Mouse (Mus musculus) intestine, embryonic 15.5 days (tissue): ENCODE data around the gene Tmem120b. TPM values are rescaled to one million over a fixed set of nuclear protein-coding genes. Genes with fewer than 3 reads are reported as not detected.
"Not testable (repeated sequence)": the region's sequence is repeated elsewhere in the genome, so short reads cannot be mapped to it uniquely, and the experiment has no call there.

Experiments used
- ATAC-seq: fragments of 200-750 bp; cut with Nextera tagmentation; 2 replicates; pipeline ENCODE4 v1.8.0; 2017; ENCODE audit warnings: moderate TSS enrichment, moderate library complexity
- H3K27ac ChIP-seq: fragments of 300-500 bp; sonication (generic); 2 replicates; pipeline ENCODE4 v1.5.1; 2015; ENCODE audit warnings: mild to moderate bottlenecking, inconsistent platforms
- H3K27me3 ChIP-seq: fragments of 300-500 bp; sonication (generic); replicated peaks from 2 replicates; pipeline ENCODE4 v1.6.1; 2015; ENCODE audit warnings: inconsistent platforms
- H3K36me3 ChIP-seq: fragments of 300-500 bp; sonication (generic); 2 replicates; pipeline ENCODE4 v1.6.1; 2015; ENCODE audit warnings: inconsistent platforms
- H3K4me1 ChIP-seq: fragments of 300-500 bp; sonication (generic); replicated peaks from 2 replicates; pipeline ENCODE4 v1.6.1; 2015; ENCODE audit warnings: inconsistent platforms
- H3K4me2 ChIP-seq: fragments of 300-500 bp; sonication (generic); replicated peaks from 2 replicates; pipeline ENCODE4 v1.6.1; 2015; ENCODE audit warnings: mild to moderate bottlenecking, inconsistent platforms
- H3K4me3 ChIP-seq: fragments of 300-500 bp; sonication (generic); replicated peaks from 2 replicates; pipeline ENCODE4 v1.5.1; 2015; ENCODE audit warnings: inconsistent platforms
- H3K9ac ChIP-seq: fragments of 300-500 bp; sonication (generic); 2 replicates; pipeline ENCODE4 v1.6.1; 2015; ENCODE audit warnings: inconsistent platforms
- H3K9me3 ChIP-seq: fragments of 300-500 bp; sonication (generic); 2 replicates; pipeline ENCODE4 v1.6.1; 2016; ENCODE audit warnings: inconsistent platforms
- WGBS: fragments of 180-500 bp; shearing (Covaris S2); methylation state at CpG from one replicate; pipeline ENCODE4 v1.1.7; 2015; 5-methylcytosine and 5-hydroxymethylcytosine counted together
- polyA plus RNA-seq: library from polyadenylated mRNA; unstranded; fragments of >200 nt; fragmentation: Nextera tagmentation; extraction: Ambion mirVana; gene quantifications from 2 replicates; pipeline ENCODE4 v1.2.1, GENCODE M21; 2015

Gene Tmem120b
- polyA plus RNA-seq, 1 experiment from 2014 or later = 10.1 TPM

DNA sequence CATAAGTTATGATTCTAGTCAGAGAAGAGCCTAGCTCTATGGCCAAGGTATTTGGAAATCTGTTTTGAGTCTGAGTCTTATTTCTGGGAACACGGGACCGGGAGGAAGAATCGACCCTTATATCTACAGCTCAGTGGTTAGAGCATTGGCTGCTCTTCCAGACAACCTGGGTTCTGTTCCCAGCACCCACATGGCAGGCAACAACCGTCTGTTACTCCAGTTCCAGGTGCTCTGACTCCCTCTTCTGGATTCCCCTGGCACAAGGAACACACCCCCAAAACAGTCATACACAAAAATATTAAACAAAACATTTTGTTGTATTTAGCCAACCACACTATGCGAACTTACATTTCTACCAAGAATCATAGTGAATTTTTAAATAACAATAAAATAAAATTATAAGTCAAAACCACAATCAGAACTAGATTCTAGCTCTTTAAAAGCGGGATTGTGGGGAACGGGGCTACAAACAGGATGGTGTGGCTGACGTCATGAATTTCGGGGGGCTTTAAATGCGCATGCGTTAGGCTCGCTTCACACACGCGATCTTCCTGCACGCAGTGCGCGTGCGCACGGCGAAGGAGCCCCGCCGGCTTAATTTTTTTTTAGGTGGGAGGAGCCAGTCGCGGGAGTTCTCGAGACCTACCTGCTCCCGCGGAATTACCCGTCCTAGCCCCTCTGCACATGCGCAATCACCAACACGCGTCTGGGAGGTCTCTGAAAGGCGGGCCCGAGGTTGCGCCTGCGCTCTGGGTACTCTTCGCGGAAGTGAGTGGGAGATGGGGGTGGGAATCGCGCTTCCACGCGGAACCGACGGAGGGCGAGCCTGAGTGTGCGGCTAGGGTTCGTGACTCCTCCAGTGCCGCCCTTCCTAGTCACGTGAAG, 10.6 kb upstream of the Tmem120b start:
- peak overlapping the region; percentile 57 for H3K4me2 ChIP-seq
- H3K27ac ChIP-seq = peak overlapping the region; percentile 48; the same call in 1 of the 2 replicates
- H3K27me3 ChIP-seq = no peaks in the 10 kb centered on the region
- WGBS = 7% methylated on average over 48 of the region's 48 CpGs
- H3K36me3 ChIP-seq = no peaks in the 10 kb centered on the region
- peak overlapping the region; percentile 38 for H3K4me3 ChIP-seq
- ATAC-seq = peak; percentile 98
- no peaks in the 10 kb centered on the region for H3K9me3 ChIP-seq
- peaks cover 17% of the 10 kb centered on the region for H3K4me1 ChIP-seq
- peak overlapping the region; percentile 39 for H3K9ac ChIP-seq

DNA sequence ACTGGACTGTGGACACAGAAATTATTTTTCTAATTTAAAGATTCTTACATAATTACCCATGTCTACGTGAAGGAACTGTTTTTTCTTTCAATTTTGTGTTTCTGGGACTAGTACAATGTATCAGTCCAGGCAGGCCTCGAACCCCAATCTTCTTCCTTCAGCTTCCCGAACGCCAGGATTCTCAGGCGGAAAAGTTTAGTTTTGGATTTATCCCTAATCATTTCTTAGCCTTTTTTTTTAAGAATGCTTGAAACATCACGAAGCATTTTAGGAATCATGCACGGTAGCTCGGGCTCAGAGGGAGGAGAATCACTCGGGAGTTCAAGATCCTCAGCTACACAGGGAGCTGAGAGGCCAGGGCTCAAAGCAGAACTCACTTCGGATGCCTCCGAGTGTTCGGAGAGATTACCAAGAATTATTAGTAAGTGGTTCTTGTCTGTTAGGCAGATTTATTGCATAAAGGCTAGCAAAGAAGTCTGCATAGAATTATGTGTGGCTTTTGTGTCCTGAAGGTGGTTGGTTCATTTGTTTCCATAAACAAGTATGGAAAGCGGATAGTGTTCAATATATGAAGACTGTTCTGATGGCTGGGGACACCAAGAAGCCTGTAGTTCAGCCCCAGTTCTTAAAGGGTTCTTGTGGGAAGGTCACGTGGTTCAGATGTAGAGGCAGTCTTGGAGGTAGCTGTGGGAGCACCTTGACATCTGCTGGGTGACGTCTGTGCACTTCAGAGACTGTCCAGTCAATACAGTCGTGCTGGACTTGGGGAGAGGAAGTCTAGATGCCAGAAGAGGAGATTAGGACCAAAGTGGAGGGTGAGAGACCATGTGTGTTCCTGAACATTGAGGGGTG, 9.7 kb upstream of the Tmem120b start:
- Histone ChIP-seq H3K27me3 (no peaks in the 10 kb centered on the region), H3K4me2 (peak overlapping the region; percentile 57), H3K27ac (peak overlapping the region; percentile 48; the same call in 1 of the 2 replicates), H3K9ac (peak overlapping the region; percentile 39), H3K36me3 (no peaks in the 10 kb centered on the region), H3K4me3 (peak overlapping the region; percentile 38), H3K9me3 (no peaks in the 10 kb centered on the region), H3K4me1 (peaks cover 17% of the 10 kb centered on the region)
- no peak for ATAC-seq
- 32% methylated on average over 16 of the region's 16 CpGs for WGBS

DNA sequence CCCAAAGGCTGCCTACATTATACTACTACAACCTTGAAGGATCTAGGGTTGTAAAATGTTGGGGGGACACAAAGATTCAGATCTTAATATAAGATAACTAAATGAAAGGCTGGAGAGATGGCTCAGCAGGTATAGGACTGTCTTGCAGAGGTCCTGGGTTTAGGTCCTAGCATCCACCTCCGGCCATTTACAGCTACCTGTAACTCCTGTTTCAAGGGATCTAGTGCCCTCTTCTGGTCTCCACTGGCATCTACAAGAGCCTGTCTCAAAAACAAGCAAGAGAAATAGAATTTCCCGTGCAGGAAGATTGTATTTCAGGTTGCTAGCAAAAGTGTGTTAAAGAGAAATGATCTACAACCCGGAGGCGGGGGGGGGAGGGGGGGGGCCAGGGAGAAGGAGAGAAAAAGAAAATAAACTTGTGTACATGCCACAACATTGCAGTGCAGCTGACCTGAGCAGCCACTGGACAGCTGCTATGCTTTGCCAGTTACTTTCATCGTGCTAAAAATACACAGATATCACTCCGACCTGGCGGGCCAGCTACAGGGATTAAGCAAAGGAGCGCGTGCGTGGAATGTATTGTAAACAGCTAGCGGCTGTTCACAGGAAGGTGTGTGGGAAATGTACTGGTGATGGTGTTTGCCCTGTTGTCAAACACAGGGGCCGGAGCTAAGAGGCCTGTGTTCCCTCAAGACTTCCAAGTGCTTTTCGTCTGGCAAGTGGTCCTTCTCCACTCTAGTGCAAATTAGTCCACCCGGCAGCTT, 8.3 kb upstream of the Tmem120b start:
- ATAC-seq = peak; percentile 11; the same call in 1 of the 2 replicates
- Histone ChIP-seq H3K27me3 (no peaks in the 10 kb centered on the region), H3K4me2 (peak overlapping the region; percentile 28), H3K9ac (no peak overlapping the region), H3K4me3 (0 out of 2 replicates have a peak overlapping the region, but pooled peaks have one; percentile 10), H3K4me1 (peaks cover 17% of the 10 kb centered on the region), H3K27ac (peak overlapping the region; percentile 51), H3K9me3 (no peaks in the 10 kb centered on the region), H3K36me3 (no peaks in the 10 kb centered on the region)
- whole genome bisulfite sequencing = 13% methylated on average over 14 of the region's 14 CpGs

- no peaks in the 10 kb centered on the region for H3K36me3 ChIP-seq
- H3K27me3 ChIP-seq = no peaks in the 10 kb centered on the region
- 43% methylated on average over 9 of the region's 9 CpGs for WGBS
- peaks cover 17% of the 10 kb centered on the region for H3K4me1 ChIP-seq
- H3K4me3 ChIP-seq = no peak overlapping the region
- peak overlapping the region; percentile 40 for H3K27ac ChIP-seq
- H3K9me3 ChIP-seq = no peaks in the 10 kb centered on the region
- ATAC-seq = no peak
- H3K9ac ChIP-seq = 0 out of 2 replicates have a peak overlapping the region, but pooled peaks have one; percentile 11
- H3K4me2 ChIP-seq = peak overlapping the region; percentile 28
Measured at GRCm38 (mm10) chr5:123060706-123061401, 7.4 kb upstream of the Tmem120b start.

- H3K27me3 ChIP-seq, H3K9me3 ChIP-seq, H3K4me2 ChIP-seq, ATAC-seq, H3K36me3 ChIP-seq, H3K4me3 ChIP-seq, H3K9ac ChIP-seq, H3K27ac ChIP-seq: not testable (repeated sequence)
- 70% methylated on average over 6 of the region's 6 CpGs for WGBS
- H3K4me1 ChIP-seq = peaks cover 17% of the 10 kb centered on the region
Measured at GRCm38 (mm10) chr5:123061402-123061749, 6.8 kb upstream of the Tmem120b start.

DNA sequence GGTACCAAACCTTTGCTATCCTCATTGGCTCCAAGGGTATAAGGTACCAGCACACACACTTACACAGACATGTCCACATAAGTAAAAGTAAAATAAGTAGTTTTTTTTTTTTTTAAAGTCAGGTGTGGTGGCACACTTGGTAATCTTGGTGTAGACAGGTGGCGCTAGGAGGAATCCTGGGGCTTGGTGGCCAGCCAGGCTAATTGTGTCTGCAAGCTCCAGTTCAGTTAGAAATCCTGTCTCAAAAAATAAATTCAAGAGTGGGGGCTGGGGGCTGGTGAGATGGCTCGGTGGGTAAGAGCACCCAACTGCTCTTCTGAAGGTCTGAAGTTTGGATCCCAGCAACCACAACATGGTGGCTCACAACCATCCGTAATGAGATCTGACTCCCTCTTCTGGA, 5.1 kb upstream of the Tmem120b start:
- Histone ChIP-seq H3K27ac (no peak overlapping the region), H3K4me2 (no peak overlapping the region), H3K9ac (no peak overlapping the region), H3K27me3 (no peaks in the 10 kb centered on the region), H3K36me3 (no peaks in the 10 kb centered on the region), H3K4me1 (peaks cover 17% of the 10 kb centered on the region), H3K9me3 (no peaks in the 10 kb centered on the region), H3K4me3 (no peak overlapping the region)
- 81% methylated on average over 3 of the region's 3 CpGs for WGBS
- ATAC-seq = no peak

DNA sequence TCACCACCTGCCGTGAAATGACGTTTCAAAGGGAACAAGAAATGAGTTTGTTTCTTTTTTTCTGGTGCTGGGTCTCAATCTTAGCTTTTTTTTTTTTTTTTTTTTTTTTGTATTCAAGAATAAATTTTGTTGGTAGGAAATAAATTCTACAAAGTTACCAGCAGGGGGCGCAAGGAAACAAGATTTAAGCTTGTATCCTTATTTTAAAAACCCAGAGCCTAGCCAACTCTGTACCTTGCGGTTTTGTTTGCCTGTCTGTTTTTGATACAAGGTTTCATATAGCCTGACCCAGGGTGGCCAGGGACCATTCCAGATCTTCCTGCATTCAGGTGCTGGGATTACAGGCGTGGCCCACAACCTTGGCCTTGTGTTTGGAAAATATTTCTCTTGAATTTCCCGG, 4.0 kb upstream of the Tmem120b start:
- Histone ChIP-seq H3K4me1 (peaks cover 14% of the 10 kb centered on the region), H3K9ac (no peak overlapping the region), H3K9me3 (no peaks in the 10 kb centered on the region), H3K4me2 (no peak overlapping the region), H3K36me3 (no peaks in the 10 kb centered on the region), H3K27me3 (no peaks in the 10 kb centered on the region), H3K4me3 (no peak overlapping the region), H3K27ac (no peak overlapping the region)
- WGBS = 30% methylated on average over 6 of the region's 6 CpGs
- ATAC-seq = no peak

- Histone ChIP-seq H3K27ac (no peak overlapping the region), H3K9ac (no peak overlapping the region), H3K27me3 (no peaks in the 10 kb centered on the region), H3K9me3 (no peaks in the 10 kb centered on the region), H3K4me3 (no peak overlapping the region), H3K4me2 (no peak overlapping the region), H3K36me3 (no peaks in the 10 kb centered on the region), H3K4me1 (no peaks in the 10 kb centered on the region)
- 14% methylated on average over 6 of the region's 6 CpGs for WGBS
- ATAC-seq = peak; percentile 80
Measured at GRCm38 (mm10) chr5:123067395-123067995, 720 bp upstream of the Tmem120b start.

DNA sequence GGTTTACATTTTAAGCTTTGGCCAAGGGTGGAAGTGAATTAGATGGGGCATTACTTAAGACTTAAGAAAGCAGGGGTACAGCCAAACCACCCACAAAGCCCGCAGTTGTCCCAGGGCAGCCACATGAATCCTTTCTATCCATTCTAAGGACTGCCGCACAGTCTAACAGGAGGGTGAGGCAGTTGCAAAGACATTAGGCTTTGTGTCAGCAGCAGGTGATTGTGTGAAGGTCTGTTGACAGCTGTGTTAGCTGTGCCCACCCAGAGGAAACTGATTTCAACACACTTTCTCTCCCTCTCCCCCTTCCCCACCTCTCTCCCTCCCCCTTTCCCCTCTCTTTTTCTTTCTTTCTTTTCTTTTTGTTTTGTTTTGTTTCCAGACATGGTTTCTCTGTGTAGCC, 499 bp downstream of the Tmem120b start:
- Histone ChIP-seq H3K27me3 (no peaks in the 10 kb centered on the region), H3K4me3 (no peak overlapping the region), H3K36me3 (no peaks in the 10 kb centered on the region), H3K9me3 (no peaks in the 10 kb centered on the region), H3K4me1 (no peaks in the 10 kb centered on the region), H3K9ac (no peak overlapping the region), H3K27ac (no peak overlapping the region), H3K4me2 (no peak overlapping the region)
- WGBS = 95% methylated on average over 2 of the region's 2 CpGs
- no peak for ATAC-seq

DNA sequence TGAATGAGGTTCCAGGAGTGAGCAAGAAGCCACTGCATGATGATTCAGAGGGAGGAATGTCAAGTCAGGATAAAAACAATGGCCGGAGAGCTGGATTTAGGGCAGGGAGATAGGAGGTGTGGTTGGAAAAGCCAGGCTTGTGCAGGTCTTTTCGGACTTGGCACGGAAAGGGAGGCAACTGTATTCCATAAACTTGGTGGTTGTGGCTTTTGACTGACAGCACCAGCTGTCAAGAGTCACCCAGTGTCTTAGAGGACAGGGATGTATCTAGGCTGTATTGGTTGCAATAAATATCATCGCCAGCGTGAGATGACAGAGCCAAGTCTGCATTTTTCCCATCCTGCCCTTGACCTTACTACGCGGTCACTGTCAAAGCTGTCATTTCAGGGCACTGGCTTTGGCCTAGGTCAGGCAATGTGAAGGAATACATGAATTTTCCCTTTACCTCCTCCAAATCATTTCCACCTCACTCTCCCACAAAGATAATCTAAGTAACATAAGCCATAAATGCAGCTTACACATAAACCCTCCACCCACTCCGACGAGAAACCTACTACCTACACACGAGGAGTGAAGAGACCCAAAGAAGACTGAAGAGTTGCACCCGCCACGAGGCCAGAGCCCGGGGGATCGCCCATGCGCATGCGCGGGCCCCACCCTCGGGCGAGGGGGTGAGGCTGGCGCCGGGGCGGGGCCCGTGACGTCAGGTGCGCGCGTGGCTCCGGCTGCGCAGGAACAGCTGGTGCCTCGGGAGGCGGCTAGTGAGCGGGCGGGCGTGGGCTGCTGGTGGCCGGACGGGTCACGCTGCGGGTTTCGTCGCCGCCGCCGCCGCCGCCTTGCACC, 7.6 kb downstream of the Tmem120b start:
- peak overlapping the region; percentile 74 for H3K9ac ChIP-seq
- H3K27me3 ChIP-seq = no peaks in the 10 kb centered on the region
- peaks cover 18% of the 10 kb centered on the region for H3K4me1 ChIP-seq
- ATAC-seq = peak; percentile 99
- H3K27ac ChIP-seq = peak overlapping the region; percentile 40; the same call in 1 of the 2 replicates
- H3K9me3 ChIP-seq = no peaks in the 10 kb centered on the region
- no peaks in the 10 kb centered on the region for H3K36me3 ChIP-seq
- peak overlapping the region; percentile 99 for H3K4me2 ChIP-seq
- peak overlapping the region; percentile 74 for H3K4me3 ChIP-seq
- WGBS = 6% methylated on average over 45 of the region's 45 CpGs
